In genomic region chr13:5870382-5871272, GRCm38 (mm10) we compare ENCODE assay signal across 8 mouse cellular contexts. TPM values are rescaled to one million over a fixed set of nuclear protein-coding genes. Genes with fewer than 3 reads are reported as not detected.
DNase-seq lines count a peak whose midpoint lies in the region; ATAC-seq lines count a peak whose summit lies in the region.

No protein-coding gene starts in this region.

- 0 out of 2 replicates have a peak overlapping the region, but pooled peaks have one; percentile 13 for H3K9ac ChIP-seq in forebrain, embryonic 16.5 days (replicated peaks; ENCODE audit: low read depth, low read length)
- H3K9ac ChIP-seq in hindbrain, embryonic 12.5 days: peak overlapping the region; percentile 23; the same call in 1 of the 2 replicates
- no peak overlapping the region for H3K9ac ChIP-seq in liver, embryonic 12.5 days

- no peaks in the 10 kb centered on the region for H3K27me3 ChIP-seq in forebrain, embryonic 16.5 days (replicated peaks; ENCODE audit: control insufficient read depth, insufficient read depth, low read length)
- H3K27me3 ChIP-seq in hindbrain, embryonic 12.5 days: no peaks in the 10 kb centered on the region
- no peaks in the 10 kb centered on the region for H3K27me3 ChIP-seq in liver, embryonic 12.5 days (replicated peaks)

- peaks cover 9% of the 10 kb centered on the region for H3K36me3 ChIP-seq in forebrain, embryonic 16.5 days (ENCODE audit: control insufficient read depth, insufficient read depth)
- H3K36me3 ChIP-seq in hindbrain, embryonic 12.5 days: peaks cover 20% of the 10 kb centered on the region
- H3K36me3 ChIP-seq in liver, embryonic 12.5 days: peaks cover 35% of the 10 kb centered on the region

- DNase-seq in 3T3-L1 (ENCODE audit: low read depth, low spot score): peak; percentile 95
- peak; percentile 84 for DNase-seq in adrenal gland, adult 2 months
- peak; percentile 33 for DNase-seq in neural tube, embryonic 10.5 days (ENCODE audit: extremely low spot score, low spot score)
- DNase-seq in testis, postnatal 14 days (ENCODE audit: low spot score): no peak
- DNase-seq in frontal cortex, adult 2 months (ENCODE audit: extremely low spot score in 1 of 2, low spot score in 1 of 2): no peak

- H3K9me3 ChIP-seq in forebrain, embryonic 16.5 days (ENCODE audit: control insufficient read depth, low read length): no peaks in the 10 kb centered on the region
- H3K9me3 ChIP-seq in hindbrain, embryonic 12.5 days (replicated peaks): no peaks in the 10 kb centered on the region
- no peaks in the 10 kb centered on the region for H3K9me3 ChIP-seq in liver, embryonic 12.5 days (replicated peaks)

- WGBS in forebrain, embryonic 16.5 days: 15% methylated on average over 15 of the region's 15 CpGs
- WGBS in hindbrain, embryonic 12.5 days: 13% methylated on average over 15 of the region's 15 CpGs
- 19% methylated on average over 15 of the region's 15 CpGs for WGBS in liver, embryonic 12.5 days (ENCODE audit: insufficient replicate concordance)

- H3K4me1 ChIP-seq in forebrain, embryonic 16.5 days (replicated peaks; ENCODE audit: control insufficient read depth, insufficient read depth, low read length): peaks cover 22% of the 10 kb centered on the region
- H3K4me1 ChIP-seq in hindbrain, embryonic 12.5 days: peaks cover 12% of the 10 kb centered on the region
- 0 out of 2 replicates have a peak, but pooled peaks cover 13% of the 10 kb centered on the region for H3K4me1 ChIP-seq in liver, embryonic 12.5 days

- no peak overlapping the region for H3K4me3 ChIP-seq in forebrain, embryonic 16.5 days (replicated peaks; ENCODE audit: low read length)
- H3K4me3 ChIP-seq in hindbrain, embryonic 12.5 days: no peak overlapping the region
- H3K4me3 ChIP-seq in liver, embryonic 12.5 days: no peak overlapping the region

- H3K27ac ChIP-seq in forebrain, embryonic 16.5 days (ENCODE audit: low read length): no peak overlapping the region
- no peak overlapping the region; the same call in 1 of the 2 replicates for H3K27ac ChIP-seq in hindbrain, embryonic 12.5 days
- no peak overlapping the region for H3K27ac ChIP-seq in liver, embryonic 12.5 days

- H3K4me2 ChIP-seq in forebrain, embryonic 16.5 days (ENCODE audit: low read length): no peak overlapping the region
- peak overlapping the region; percentile 27 for H3K4me2 ChIP-seq in hindbrain, embryonic 12.5 days (replicated peaks)
- H3K4me2 ChIP-seq in liver, embryonic 12.5 days: no peak overlapping the region

- peak; percentile 61 for ATAC-seq in forebrain, embryonic 16.5 days
- ATAC-seq in hindbrain, embryonic 12.5 days (ENCODE audit: low FRiP score): peak; percentile 71
- ATAC-seq in liver, embryonic 12.5 days: peak; percentile 56

RNA-seq across cellular contexts. Expression of gene Klf6, which starts 9.3 kb away (rescaled TPM):
- 10 to 100 TPM; 33.7 to 40.0 TPM for total RNA-seq in adrenal gland, adult 2 months (2021)
- polyA plus RNA-seq in adrenal gland, adult 2 months (2012; rRNA removed): 11.4 and 11.8 TPM in 2 replicates
- 87.2 and 91.3 TPM in 2 replicates for polyA plus RNA-seq in forebrain, embryonic 16.5 days (2015; fragmentation: Nextera tagmentation; extraction: Ambion mirVana)
- 92.0 and 94.7 TPM in 2 replicates for polyA plus RNA-seq in hindbrain, embryonic 12.5 days (2016; fragmentation: Nextera tagmentation; extraction: Ambion mirVana)
- 24.7 and 26.3 TPM in 2 replicates for polyA plus RNA-seq in liver, embryonic 12.5 days (2016; fragmentation: Nextera tagmentation; extraction: Ambion mirVana)
- 18.1 and 20.9 TPM in 2 replicates for polyA plus RNA-seq in frontal cortex, adult 2 months (2012; rRNA removed)

Comparison
In these comparisons a context has a peak if more than half of its experiments do, and no peak if none do; other contexts are left out.
1. DNase-seq: peak in 3T3-L1 (single experiment), adrenal gland, adult 2 months (single experiment) and neural tube, embryonic 10.5 days (single experiment); none in testis, postnatal 14 days (single experiment) and frontal cortex, adult 2 months (0 of 2).
2. Peak in every context shown above with its lines, with median percentiles within 50 percentile points of each other: ATAC-seq.